11 mouse cellular contexts compared by ENCODE assay signal in genomic region chr3:52271376-52271775, GRCm38 (mm10). TPM values are rescaled to one million over a fixed set of nuclear protein-coding genes. Genes with fewer than 3 reads are reported as not detected.
DNase-seq lines count a peak whose midpoint lies in the region; ATAC-seq lines count a peak whose summit lies in the region.
"Had no signal": no experiment of that assay in that cellular context is flagged by ENCODE, and none has a peak within 500 bp of the region (broad histone marks: within the 10 kb centered on the region; RNA-seq: fewer than 3 reads in every experiment).

No protein-coding gene starts in this region.

- no peak overlapping the region for H3K9ac ChIP-seq in hindbrain, embryonic 12.5 days
- no peak overlapping the region for H3K9ac ChIP-seq in midbrain, embryonic 16.5 days (ENCODE audit: low read depth, low read length)
- no peak overlapping the region for H3K9ac ChIP-seq in midbrain, embryonic 11.5 days (ENCODE audit: low read length)
- no peak overlapping the region for H3K9ac ChIP-seq in stomach, embryonic 16.5 days (ENCODE audit: low read length)
- H3K9ac ChIP-seq: forebrain, embryonic 15.5 days; neural tube, embryonic 15.5 days had no signal

- WGBS in hindbrain, embryonic 12.5 days, result 76% methylated on average over 5 of the region's 5 CpGs
- 76% methylated on average over 5 of the region's 5 CpGs for WGBS in hindbrain, embryonic 10.5 days
- WGBS in midbrain, embryonic 16.5 days, result 86% methylated on average over 5 of the region's 5 CpGs
- WGBS in midbrain, embryonic 11.5 days, result 86% methylated on average over 5 of the region's 5 CpGs
- 66% methylated on average over 5 of the region's 5 CpGs for WGBS in stomach, embryonic 16.5 days

- no peaks in the 10 kb centered on the region for H3K9me3 ChIP-seq in hindbrain, embryonic 12.5 days (replicated peaks)
- H3K9me3 ChIP-seq in hindbrain, embryonic 10.5 days, result no peaks in the 10 kb centered on the region
- no peaks in the 10 kb centered on the region for H3K9me3 ChIP-seq in midbrain, embryonic 16.5 days (replicated peaks; ENCODE audit: control insufficient read depth, low read length, poor library complexity, severe bottlenecking)
- H3K9me3 ChIP-seq in midbrain, embryonic 11.5 days (ENCODE audit: control insufficient read depth, low read length), result no peaks in the 10 kb centered on the region
- no peaks in the 10 kb centered on the region for H3K9me3 ChIP-seq in stomach, embryonic 16.5 days (replicated peaks; ENCODE audit: control insufficient read depth, low read length)
- H3K9me3 ChIP-seq: forebrain, embryonic 15.5 days; neural tube, embryonic 15.5 days had no signal

- peaks cover 19% of the 10 kb centered on the region for H3K4me1 ChIP-seq in hindbrain, embryonic 12.5 days
- H3K4me1 ChIP-seq in hindbrain, embryonic 10.5 days (replicated peaks), result peaks cover 38% of the 10 kb centered on the region
- H3K4me1 ChIP-seq in midbrain, embryonic 16.5 days (ENCODE audit: control insufficient read depth, insufficient read depth, low read length), result peaks cover 15% of the 10 kb centered on the region
- H3K4me1 ChIP-seq in midbrain, embryonic 11.5 days (ENCODE audit: control insufficient read depth, insufficient read depth, low read length), result peaks cover 23% of the 10 kb centered on the region
- H3K4me1 ChIP-seq in stomach, embryonic 16.5 days (ENCODE audit: control insufficient read depth, insufficient read depth, low read length), result peaks cover 13% of the 10 kb centered on the region

- H3K27me3 ChIP-seq in hindbrain, embryonic 12.5 days, result peaks cover 43% of the 10 kb centered on the region
- peaks cover 48% of the 10 kb centered on the region for H3K27me3 ChIP-seq in hindbrain, embryonic 10.5 days (ENCODE audit: insufficient read depth, poor library complexity, severe bottlenecking)
- H3K27me3 ChIP-seq in midbrain, embryonic 16.5 days (ENCODE audit: control insufficient read depth, insufficient read depth, low read depth, low read length), result peaks cover 21% of the 10 kb centered on the region
- H3K27me3 ChIP-seq in midbrain, embryonic 11.5 days (ENCODE audit: control insufficient read depth, insufficient read depth, low read length), result peaks cover 31% of the 10 kb centered on the region
- no peaks in the 10 kb centered on the region for H3K27me3 ChIP-seq in stomach, embryonic 16.5 days (ENCODE audit: control insufficient read depth, insufficient read depth, low read length)

- H3K4me3 ChIP-seq in hindbrain, embryonic 12.5 days, result no peak overlapping the region
- H3K4me3 ChIP-seq in hindbrain, embryonic 10.5 days, result no peak overlapping the region
- no peak overlapping the region for H3K4me3 ChIP-seq in midbrain, embryonic 16.5 days (ENCODE audit: low read depth, low read length)
- H3K4me3 ChIP-seq in midbrain, embryonic 11.5 days (ENCODE audit: low read depth, low read length), result no peak overlapping the region
- no peak overlapping the region; the same call in 1 of the 2 replicates for H3K4me3 ChIP-seq in stomach, embryonic 16.5 days (replicated peaks; ENCODE audit: low read length)
- H3K4me3 ChIP-seq: forebrain, embryonic 15.5 days had no signal

- 0 out of 2 replicates have a peak overlapping the region, but pooled peaks have one; percentile 3 for H3K4me2 ChIP-seq in hindbrain, embryonic 12.5 days (replicated peaks)
- peak overlapping the region; percentile 8; the same call in 1 of the 2 replicates for H3K4me2 ChIP-seq in midbrain, embryonic 16.5 days (ENCODE audit: low read length)
- H3K4me2 ChIP-seq in midbrain, embryonic 11.5 days, result no peak overlapping the region
- H3K4me2 ChIP-seq in stomach, embryonic 16.5 days (ENCODE audit: low read depth, low read length), result peak overlapping the region; percentile 8; the same call in 1 of the 2 replicates

- no peaks in the 10 kb centered on the region for H3K36me3 ChIP-seq in hindbrain, embryonic 12.5 days
- H3K36me3 ChIP-seq in hindbrain, embryonic 10.5 days, result no peaks in the 10 kb centered on the region
- no peaks in the 10 kb centered on the region for H3K36me3 ChIP-seq in midbrain, embryonic 16.5 days (ENCODE audit: control insufficient read depth, insufficient read depth, low read length)
- H3K36me3 ChIP-seq in midbrain, embryonic 11.5 days (ENCODE audit: control insufficient read depth, insufficient read depth, low read length), result no peaks in the 10 kb centered on the region
- H3K36me3 ChIP-seq in stomach, embryonic 16.5 days (ENCODE audit: control insufficient read depth, insufficient read depth, low read length), result no peaks in the 10 kb centered on the region
- H3K36me3 ChIP-seq: forebrain, embryonic 15.5 days; neural tube, embryonic 15.5 days had no signal

- DNase-seq in hindbrain, embryonic 10.5 days (ENCODE audit: low spot score), result no peak
- no peak for DNase-seq in midbrain, embryonic 11.5 days (ENCODE audit: low spot score, missing footprints)
- peak; percentile 77 for DNase-seq in induced T-regulatory cell, adult 2 months (ENCODE audit: low read depth)
- no peak for DNase-seq in layer of hippocampus, adult 9-11 months
- DNase-seq: cerebellum, postnatal 25 days had no signal

- no peak for ATAC-seq in hindbrain, embryonic 12.5 days (ENCODE audit: low FRiP score)
- no peak for ATAC-seq in midbrain, embryonic 16.5 days
- ATAC-seq in midbrain, embryonic 11.5 days (ENCODE audit: low FRiP score), result no peak
- ATAC-seq in stomach, embryonic 16.5 days (ENCODE audit: insufficient read depth, low FRiP score), result no peak
- ATAC-seq: forebrain, embryonic 15.5 days had no signal

- no peak overlapping the region for H3K27ac ChIP-seq in hindbrain, embryonic 12.5 days
- H3K27ac ChIP-seq in hindbrain, embryonic 10.5 days, result no peak overlapping the region
- no peak overlapping the region for H3K27ac ChIP-seq in midbrain, embryonic 16.5 days (ENCODE audit: low read length)
- no peak overlapping the region for H3K27ac ChIP-seq in midbrain, embryonic 11.5 days (ENCODE audit: low read depth, low read length)
- no peak overlapping the region for H3K27ac ChIP-seq in stomach, embryonic 16.5 days (ENCODE audit: low read length)
- H3K27ac ChIP-seq: forebrain, embryonic 15.5 days; macrophage; neural tube, embryonic 15.5 days had no signal

RNA-seq across cellular contexts. Expression of gene Foxo1, which starts 3.2 kb away (rescaled TPM):
- 5.7 and 6.2 TPM in 2 replicates for polyA plus RNA-seq in hindbrain, embryonic 12.5 days (2016; fragmentation: Nextera tagmentation; extraction: Ambion mirVana)
- polyA plus RNA-seq in hindbrain, embryonic 10.5 days (2016; fragmentation: Nextera tagmentation; extraction: Ambion mirVana), result 2.7 and 3.6 TPM in 2 replicates
- polyA plus RNA-seq in midbrain, embryonic 16.5 days (2015; fragmentation: Nextera tagmentation; extraction: Ambion mirVana), result 2.8 and 3.1 TPM in 2 replicates
- polyA plus RNA-seq in midbrain, embryonic 11.5 days (2014; fragmentation: Nextera tagmentation; extraction: Ambion mirVana), result 2.7 and 3.0 TPM in 2 replicates
- 4.4 and 5.1 TPM in 2 replicates for polyA plus RNA-seq in stomach, embryonic 16.5 days (2015; fragmentation: Nextera tagmentation; extraction: Ambion mirVana)
